Mouse (Mus musculus) heart, postnatal 0 days (tissue): ENCODE data around the gene Dok5.

Experiments
- CTCF ChIP-seq: IDR thresholded peaks from 2 replicates; pipeline ENCODE4 v1.5.1; 2016; ENCODE audit warnings: antibody characterized with exemption, control low read depth, low read depth
- EP300 ChIP-seq: IDR thresholded peaks from 2 replicates; pipeline ENCODE4 v1.6.1; 2016; ENCODE audit warnings: antibody characterized with exemption, low read depth

- TF ChIP-seq CTCF, result no peak
- no peak for TF ChIP-seq EP300
These were observed 35.6 kb downstream of the Dok5 start for GRCm38 (mm10) chr2:170767243-170767642.
